Mouse (Mus musculus): ENCODE results near the gene Pdia3.
A peak's percentile ranks its signal among the peaks of the same experiment; 100 is the strongest.
"Not testable (repeated sequence)": the region's sequence is repeated elsewhere in the genome, so short reads cannot be mapped to it uniquely, and the experiment has no call there.

Pdia3 gene

DNA sequence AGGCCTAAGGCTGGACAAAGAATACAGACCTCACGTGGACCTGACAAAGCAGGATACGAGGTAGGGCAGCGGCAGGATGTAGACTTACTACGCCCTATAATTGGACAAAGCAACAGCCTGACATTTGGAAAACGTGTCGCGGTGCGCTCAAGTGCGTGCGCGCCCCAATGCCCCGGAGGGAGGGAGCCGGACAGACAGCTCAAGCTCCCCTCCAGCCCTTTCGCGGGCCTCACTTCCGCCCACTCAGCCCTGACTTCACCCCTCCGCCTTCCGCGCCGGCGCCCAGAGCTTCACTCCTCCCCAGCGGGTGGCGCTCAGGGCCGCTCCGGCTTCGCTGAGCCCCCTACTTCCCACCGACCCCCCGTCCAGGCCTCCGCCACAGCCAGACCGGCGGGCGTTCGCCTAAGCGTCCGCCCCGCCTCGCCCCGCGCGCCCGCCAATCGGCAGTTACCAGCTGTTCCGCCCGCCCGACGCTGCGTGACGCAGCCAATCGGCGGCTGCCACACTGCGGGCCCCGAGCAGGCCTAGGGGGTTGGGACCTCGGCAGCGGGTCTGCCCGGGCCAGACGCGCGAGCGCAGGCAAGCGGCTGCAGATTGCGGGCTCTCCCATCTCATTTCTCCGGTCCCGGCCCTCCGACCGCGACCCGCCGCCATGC lies at the start of gene Pdia3, which contains the start of gene Catsper2:
Pdia3 (plus strand) TSS at position 389 of the 656 bp plus-strand sequence.
Catsper2 (minus strand) TSS at position 406 of the 656 bp plus-strand sequence.
- peak; percentile 97 for DNase-seq

DNA sequence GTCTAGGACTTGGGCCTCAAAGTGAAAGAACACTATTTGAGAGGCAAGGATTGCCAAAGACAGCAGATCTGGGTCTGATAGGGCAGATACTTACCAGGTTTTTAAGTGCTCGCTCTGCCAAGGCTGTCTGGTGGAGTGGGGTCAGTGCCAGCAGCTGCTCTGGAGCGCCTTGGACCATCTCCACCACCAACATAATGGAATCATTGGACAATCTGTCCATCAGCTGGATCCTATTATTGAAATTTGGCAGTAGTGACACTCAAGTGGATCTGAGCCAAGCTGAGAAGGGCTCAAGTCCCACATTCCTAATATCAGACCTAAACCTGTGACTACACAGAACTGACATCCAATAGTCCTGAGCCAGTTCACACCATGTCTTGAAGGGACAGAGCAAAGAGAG lies 44.7 kb upstream of the Pdia3 start:
- DNase-seq, result no peak

GRCm38 (mm10) chr2:121370921-121371320 lies 42.7 kb upstream of the Pdia3 start:
- no peak for DNase-seq

GRCm38 (mm10) chr2:121372266-121372665 lies 41.3 kb upstream of the Pdia3 start:
- DNase-seq, result no peak

GRCm38 (mm10) chr2:121374766-121375165 lies 38.8 kb upstream of the Pdia3 start:
- no peak for DNase-seq

DNA sequence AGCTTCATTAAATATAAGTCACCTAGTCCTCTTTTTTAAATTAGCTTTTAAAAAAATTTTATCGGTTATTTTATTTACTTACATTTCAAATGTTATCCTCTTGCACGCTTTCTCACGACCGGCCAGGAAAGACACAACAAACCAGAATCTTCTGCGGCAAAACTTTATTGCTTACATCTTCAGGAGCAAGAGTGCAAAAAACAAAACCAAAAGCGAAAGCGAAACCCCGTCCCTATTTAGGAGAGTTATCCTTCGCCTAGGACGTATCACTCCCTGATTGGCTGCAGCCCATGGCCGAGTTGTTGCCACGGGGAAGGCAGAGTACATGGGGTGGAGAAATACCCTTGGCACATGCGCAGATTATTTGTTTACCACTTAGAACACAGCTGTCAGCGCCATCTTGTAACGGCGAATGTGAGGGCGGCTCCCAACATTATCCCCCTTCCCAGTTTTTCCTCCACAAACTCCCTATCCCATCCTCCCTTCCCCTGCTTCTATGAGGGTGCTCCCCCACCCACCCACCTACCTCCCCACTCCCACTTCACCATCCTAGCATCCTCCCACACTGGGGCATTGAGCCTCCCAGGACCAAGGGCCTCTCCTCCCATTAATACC lies 26.5 kb upstream of the Pdia3 start, which contains the start of gene Strc:
Strc (minus strand) TSS at position 208 of the 615 bp plus-strand sequence.
- DNase-seq, result not testable (repeated sequence)

- DNase-seq, result peak; percentile 83
These were observed 17.0 kb upstream of the Pdia3 start for GRCm38 (mm10) chr2:121396624-121397023.

GRCm38 (mm10) chr2:121403296-121403695 lies 10.3 kb upstream of the Pdia3 start:
- DNase-seq, result no peak

DNA sequence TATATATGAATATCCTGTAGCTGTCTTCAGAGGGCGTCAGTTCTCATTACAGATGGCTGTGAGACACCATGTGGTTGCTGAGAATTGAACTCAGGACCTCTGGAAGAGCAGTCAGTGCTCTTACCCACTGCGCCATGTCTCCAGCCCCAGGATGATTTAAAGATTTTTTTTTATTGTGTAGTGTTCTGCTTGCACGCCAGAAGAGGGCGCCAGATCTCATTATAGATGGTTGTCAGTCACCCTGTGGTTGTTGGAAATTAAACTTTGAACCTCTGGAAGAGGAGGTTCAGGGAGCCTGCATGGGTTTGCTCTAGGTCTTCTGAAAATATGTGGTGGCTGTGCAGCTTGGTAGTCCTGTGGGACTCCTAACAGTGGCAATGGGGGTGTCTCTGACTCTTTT lies 5.4 kb upstream of the Pdia3 start:
- DNase-seq, result peak; percentile 72

DNA sequence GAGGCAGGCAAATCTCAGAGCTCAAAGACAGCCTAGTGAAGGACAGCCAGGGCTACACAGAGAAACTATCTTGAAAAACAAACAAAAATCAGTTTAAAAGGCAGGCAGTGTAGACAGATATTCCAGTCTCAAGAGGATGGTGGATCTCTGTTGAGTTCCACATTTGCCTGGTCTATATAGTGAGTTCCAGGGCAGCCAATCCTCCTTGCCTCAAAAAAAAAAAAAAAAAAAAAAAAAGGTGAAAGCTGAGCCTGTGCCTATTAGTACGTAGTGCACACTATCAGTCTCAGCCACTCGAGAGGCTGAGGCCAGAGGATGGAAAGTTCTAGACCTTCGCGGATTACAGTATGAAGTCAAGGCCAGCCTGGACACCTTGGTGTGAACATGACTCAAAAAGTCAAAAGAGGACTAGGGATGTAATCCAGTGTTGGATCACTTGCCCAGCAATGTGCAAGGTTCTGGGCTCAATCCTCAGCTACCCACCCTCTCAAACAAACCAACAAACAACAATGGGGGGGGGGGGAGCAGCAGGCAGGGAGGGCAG lies 660 bp upstream of the Pdia3 start:
- peak; percentile 46 for DNase-seq

- DNase-seq, result peak; percentile 75
These were observed 637 bp downstream of the Pdia3 start for GRCm38 (mm10) chr2:121414139-121414685.

- DNase-seq, result no peak
These were observed 1.5 kb downstream of the Pdia3 start for GRCm38 (mm10) chr2:121415103-121415502.

DNA sequence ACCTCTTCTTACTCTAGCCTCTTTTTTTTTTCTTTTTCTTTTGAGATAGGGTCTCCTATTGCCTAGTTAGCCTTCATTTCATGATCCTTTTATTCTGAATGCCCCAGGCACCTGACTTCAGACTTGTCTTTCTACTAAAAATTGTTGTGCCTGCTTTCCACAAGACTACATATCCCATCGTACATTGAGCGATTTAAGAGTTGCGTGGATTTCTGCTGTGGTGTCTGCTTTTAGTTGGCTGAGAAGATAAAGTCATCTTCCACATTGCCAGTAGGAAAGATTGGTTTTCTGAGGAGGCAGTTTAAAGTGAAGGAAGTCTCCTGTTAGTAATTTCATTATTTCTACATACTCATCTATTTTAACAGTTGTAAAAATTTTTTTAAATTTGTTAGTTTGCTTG lies 2.0 kb downstream of the Pdia3 start:
- no peak for DNase-seq

DNA sequence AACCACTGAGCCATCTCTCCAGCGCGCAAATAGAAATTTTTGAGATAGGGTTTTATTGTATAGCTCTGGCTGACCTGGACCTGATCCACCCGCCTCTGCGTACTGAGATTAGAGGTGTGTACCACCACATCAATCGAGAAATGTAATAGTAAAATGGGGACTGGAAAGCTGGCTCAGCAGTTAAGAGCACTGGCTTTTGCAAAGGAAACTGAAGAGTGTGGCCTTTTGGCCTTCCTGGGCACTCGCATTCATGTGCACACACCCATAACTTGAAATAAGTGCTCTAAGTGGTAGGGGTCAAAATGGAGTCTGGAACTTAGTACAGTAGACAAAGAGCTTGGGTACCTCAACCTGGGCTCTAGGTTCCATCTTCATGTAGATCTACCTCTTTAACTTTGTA lies 2.8 kb downstream of the Pdia3 start:
- DNase-seq, result no peak

GRCm38 (mm10) chr2:121418476-121418875 lies 4.9 kb downstream of the Pdia3 start:
- no peak for DNase-seq

DNA sequence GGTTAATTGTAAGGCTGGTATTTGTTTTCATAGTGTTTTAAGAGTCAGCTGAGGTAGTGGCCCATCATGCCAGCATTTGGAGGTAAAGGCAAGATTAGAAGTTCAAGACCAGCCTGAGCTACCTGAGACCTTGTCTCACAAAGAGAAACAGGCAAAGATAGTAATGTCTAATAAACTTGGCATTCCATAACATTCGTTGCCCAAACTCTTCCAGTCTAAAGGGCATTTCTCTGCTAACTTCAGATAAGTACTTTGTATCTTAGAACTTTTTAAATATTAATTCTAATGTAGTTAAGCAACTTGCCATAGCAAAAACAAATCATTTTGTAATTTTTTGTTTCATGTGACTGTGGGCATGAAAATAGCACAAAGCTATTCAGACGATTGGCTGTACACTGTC lies 9.6 kb downstream of the Pdia3 start:
- DNase-seq, result no peak

DNA sequence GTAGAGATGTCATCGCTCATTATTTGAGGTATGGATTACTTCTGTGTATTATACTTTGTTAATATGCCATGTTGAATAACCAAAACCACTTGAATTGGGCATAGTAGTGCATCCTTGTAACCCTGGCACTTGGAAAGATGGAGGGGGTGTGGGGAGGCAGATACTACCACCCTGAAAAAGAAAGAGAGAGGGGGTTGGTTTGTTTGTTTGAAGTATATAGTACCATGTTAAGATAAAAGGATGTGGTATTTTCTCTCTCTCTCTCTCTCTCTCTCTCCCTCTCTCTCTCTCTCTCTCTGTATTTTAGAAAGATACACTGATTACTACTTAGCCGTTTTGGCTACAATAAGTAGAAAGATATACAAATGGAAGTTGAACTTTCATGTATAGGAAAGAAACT lies 12.3 kb downstream of the Pdia3 start:
- DNase-seq, result no peak

GRCm38 (mm10) chr2:121434854-121435253 lies 21.3 kb downstream of the Pdia3 start:
- DNase-seq, result no peak

- DNase-seq, result no peak
These were observed 26.2 kb downstream of the Pdia3 start for GRCm38 (mm10) chr2:121439746-121440145.

- no peak for DNase-seq
These were observed 27.4 kb downstream of the Pdia3 start for GRCm38 (mm10) chr2:121440834-121441605.

GRCm38 (mm10) chr2:121441800-121442199 lies 28.2 kb downstream of the Pdia3 start:
- DNase-seq, result no peak

DNA sequence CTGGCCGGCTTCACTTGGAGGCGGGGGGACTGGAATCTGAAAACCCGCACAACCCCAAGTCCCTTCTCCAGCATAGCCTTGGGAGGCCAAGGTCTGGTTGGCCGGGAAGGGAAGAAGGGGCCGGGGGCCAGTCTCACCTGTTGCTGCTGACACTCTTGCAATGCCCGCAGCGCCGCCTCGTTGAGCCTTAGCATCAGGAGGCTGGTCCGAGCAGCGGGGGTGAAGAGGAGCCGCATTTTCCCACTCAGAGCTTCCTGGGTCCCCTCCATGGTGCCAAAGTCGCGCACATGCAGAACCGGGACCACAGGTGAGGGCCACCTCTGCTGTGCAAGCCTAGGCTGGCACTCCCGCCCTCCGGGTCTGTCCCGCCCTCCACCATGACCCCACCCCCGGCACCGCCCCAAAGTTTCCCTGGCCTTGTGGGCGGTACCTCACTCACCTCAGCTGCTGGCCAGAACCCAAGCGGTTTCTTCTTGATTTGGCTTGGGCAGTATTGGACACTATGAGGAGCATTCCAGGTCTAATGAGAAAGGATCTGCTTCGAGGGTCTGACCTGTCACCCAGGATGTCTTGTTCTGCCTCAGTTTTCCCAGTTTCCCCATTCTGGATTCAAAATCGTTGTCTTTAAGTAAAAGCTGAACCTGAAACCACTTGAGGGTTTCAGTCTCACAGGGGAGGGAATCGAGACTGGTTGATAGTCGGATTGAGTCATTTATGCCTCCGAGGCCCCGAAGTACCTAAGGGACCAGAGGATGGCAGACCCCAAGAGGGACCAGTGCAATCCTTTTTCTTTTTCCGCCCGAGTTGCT lies 28.9 kb downstream of the Pdia3 start:
- DNase-seq, result peak; percentile 91

GRCm38 (mm10) chr2:121443068-121443349 lies 29.4 kb downstream of the Pdia3 start:
- peak; percentile 23 for DNase-seq

All from liver (tissue).